Mouse (Mus musculus): ENCODE measurements around the gene Cfap54. TPM values are rescaled to one million over a fixed set of nuclear protein-coding genes. Genes with fewer than 3 reads are reported as not detected.

The Cfap54 gene
- total and polyA plus RNA-seq, 2 experiments from 2014 or later, result 3.0 to 5.2 TPM

- no peak overlapping the region for H3K4me3 ChIP-seq (ENCODE audit: low read length)
- H3K36me3 ChIP-seq (ENCODE audit: insufficient read depth, low read length), result no peaks in the 10 kb centered on the region
- TF ChIP-seq CTCF (IDR thresholded peaks at IDR 0.05; ENCODE audit: low read depth), result no peak
- WGBS, result 72% methylated on average over 2 of the region's 2 CpGs
- no peak overlapping the region for H3K4me2 ChIP-seq (ENCODE audit: low read depth, low read length)
- H3K27me3 ChIP-seq (ENCODE audit: insufficient read depth, low read length), result no peaks in the 10 kb centered on the region
- no peak overlapping the region for H3K9ac ChIP-seq (replicated peaks; ENCODE audit: low read length)
- H3K4me1 ChIP-seq (ENCODE audit: insufficient read depth, low read length), result no peaks in the 10 kb centered on the region
- ATAC-seq (no peak), DNase-seq (ENCODE audit: low spot score) (no peak)
- H3K9me3 ChIP-seq (ENCODE audit: low read length), result no peaks in the 10 kb centered on the region
- no peak overlapping the region for H3K27ac ChIP-seq
Measured at GRCm38 (mm10) chr10:92990576-92990975, 90.8 kb downstream of the Cfap54 start.

GRCm38 (mm10) chr10:92965134-92965533 lies 116.3 kb downstream of the Cfap54 start:
- Histone ChIP-seq H3K9ac (replicated peaks; ENCODE audit: low read length) (no peak overlapping the region), H3K4me1 (ENCODE audit: insufficient read depth, low read length) (no peaks in the 10 kb centered on the region), H3K4me3 (ENCODE audit: low read length) (no peak overlapping the region), H3K9me3 (ENCODE audit: low read length) (no peaks in the 10 kb centered on the region), H3K27me3 (ENCODE audit: insufficient read depth, low read length) (no peaks in the 10 kb centered on the region), H3K27ac (no peak overlapping the region), H3K4me2 (ENCODE audit: low read depth, low read length) (no peak overlapping the region), H3K36me3 (ENCODE audit: insufficient read depth, low read length) (no peaks in the 10 kb centered on the region)
- no peak for TF ChIP-seq CTCF (IDR thresholded peaks at IDR 0.05; ENCODE audit: low read depth)
- DNase-seq (ENCODE audit: low spot score) (no peak), ATAC-seq (no peak)
- 84% methylated on average over 3 of the region's 3 CpGs for WGBS

DNA sequence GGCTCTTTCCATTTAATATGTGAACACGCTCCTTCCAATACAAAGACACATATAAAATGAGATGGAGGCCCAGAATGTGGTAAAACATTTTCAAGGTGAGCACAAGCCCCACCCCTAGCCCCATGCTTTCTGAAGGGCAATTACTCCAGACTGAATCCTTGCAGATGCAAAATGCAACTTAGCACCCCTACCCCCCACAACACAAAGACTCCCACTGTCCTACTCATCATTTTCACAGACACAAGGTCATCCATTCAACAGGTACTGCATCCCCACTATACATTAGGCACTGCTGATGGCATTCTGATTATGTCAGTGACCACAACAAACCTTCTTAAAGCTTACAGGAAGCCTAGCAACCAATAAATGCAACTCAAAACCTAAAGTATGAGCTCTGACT lies 131.4 kb downstream of the Cfap54 start:
- no peak overlapping the region for H3K4me3 ChIP-seq (ENCODE audit: low read length)
- H3K27me3 ChIP-seq (ENCODE audit: insufficient read depth, low read length), result no peaks in the 10 kb centered on the region
- DNase-seq (ENCODE audit: low spot score) (no peak), ATAC-seq (no peak)
- no peak overlapping the region for H3K27ac ChIP-seq
- 75% methylated on average over 1 of the region's 1 CpGs for WGBS
- no peaks in the 10 kb centered on the region for H3K4me1 ChIP-seq (ENCODE audit: insufficient read depth, low read length)
- H3K9ac ChIP-seq (replicated peaks; ENCODE audit: low read length), result no peak overlapping the region
- H3K4me2 ChIP-seq (ENCODE audit: low read depth, low read length), result no peak overlapping the region
- TF ChIP-seq CTCF (IDR thresholded peaks at IDR 0.05; ENCODE audit: low read depth), result no peak
- no peaks in the 10 kb centered on the region; the same call in 1 of the 2 replicates for H3K9me3 ChIP-seq (ENCODE audit: low read length)
- no peaks in the 10 kb centered on the region for H3K36me3 ChIP-seq (ENCODE audit: insufficient read depth, low read length)

DNA sequence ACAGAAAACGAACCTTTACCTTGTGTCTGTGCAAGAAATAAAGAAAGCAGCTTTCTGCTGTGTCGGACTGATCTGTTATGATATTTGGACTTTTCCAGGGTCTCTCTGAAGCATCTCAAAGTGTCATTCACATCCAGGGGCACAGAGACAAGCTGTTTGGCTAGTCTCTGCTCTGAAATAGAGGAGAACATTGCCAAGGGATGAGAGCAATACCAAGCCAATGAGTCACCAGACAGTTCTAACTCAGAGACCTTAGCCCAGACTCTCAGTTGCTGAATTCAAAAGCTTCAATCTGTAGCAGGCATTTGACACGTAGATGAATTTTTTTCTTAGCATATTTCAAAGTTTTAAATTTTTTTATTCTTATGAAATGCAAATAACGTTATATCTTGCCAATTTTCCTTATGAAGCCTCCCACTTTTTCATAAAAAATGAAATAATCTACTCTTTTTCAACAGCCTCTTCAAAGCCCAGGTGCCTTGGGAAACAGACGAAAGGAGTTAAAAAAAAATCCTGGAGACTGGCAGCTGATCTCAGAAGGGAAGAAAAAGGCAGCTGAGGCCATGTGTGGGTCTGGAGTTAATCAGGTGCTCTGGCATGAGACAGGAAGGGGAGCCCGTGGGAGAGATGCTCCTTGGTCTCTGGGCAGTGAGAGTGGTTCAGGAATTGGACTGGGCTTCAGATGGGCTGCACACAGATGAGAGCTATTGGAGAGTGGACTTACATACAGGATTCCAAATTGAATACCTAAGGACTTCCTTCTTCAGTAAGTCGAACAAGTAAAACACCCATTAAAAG lies 138.4 kb downstream of the Cfap54 start:
- Histone ChIP-seq H3K4me1 (ENCODE audit: insufficient read depth, low read length) (no peaks in the 10 kb centered on the region), H3K9ac (replicated peaks; ENCODE audit: low read length) (no peak overlapping the region), H3K4me2 (ENCODE audit: low read depth, low read length) (no peak overlapping the region), H3K9me3 (ENCODE audit: low read length) (no peaks in the 10 kb centered on the region), H3K36me3 (ENCODE audit: insufficient read depth, low read length) (no peaks in the 10 kb centered on the region), H3K27ac (no peak overlapping the region), H3K27me3 (ENCODE audit: insufficient read depth, low read length) (no peaks in the 10 kb centered on the region), H3K4me3 (ENCODE audit: low read length) (no peak overlapping the region)
- TF ChIP-seq CTCF (IDR thresholded peaks at IDR 0.05; ENCODE audit: low read depth), result no peak
- WGBS, result 80% methylated on average over 7 of the region's 7 CpGs
- DNase-seq (ENCODE audit: low spot score), result no peak
- no peak for ATAC-seq

DNA sequence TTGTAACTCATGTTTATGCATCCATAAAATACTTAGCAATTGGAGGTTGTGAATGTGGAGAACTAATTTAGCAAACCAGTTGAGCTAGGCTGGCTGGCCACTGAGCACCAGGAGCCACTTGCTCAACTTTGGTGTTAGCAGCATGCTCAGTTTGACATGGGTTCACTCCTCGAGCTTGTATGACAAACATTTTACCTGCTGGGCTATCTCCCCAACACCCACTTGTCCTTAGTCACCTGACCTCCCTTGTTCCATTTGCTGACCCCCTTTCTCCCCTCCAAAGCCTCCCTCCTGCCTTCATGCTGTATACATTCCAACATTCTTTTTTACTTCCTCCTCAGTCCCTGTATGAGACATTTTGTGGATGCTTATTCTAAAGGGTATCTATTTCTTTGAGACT lies 139.8 kb downstream of the Cfap54 start:
- Histone ChIP-seq H3K4me3 (ENCODE audit: low read length) (no peak overlapping the region), H3K27me3 (ENCODE audit: insufficient read depth, low read length) (no peaks in the 10 kb centered on the region), H3K4me1 (ENCODE audit: insufficient read depth, low read length) (no peaks in the 10 kb centered on the region), H3K4me2 (ENCODE audit: low read depth, low read length) (no peak overlapping the region), H3K9ac (replicated peaks; ENCODE audit: low read length) (no peak overlapping the region), H3K9me3 (ENCODE audit: low read length) (no peaks in the 10 kb centered on the region), H3K27ac (no peak overlapping the region), H3K36me3 (ENCODE audit: insufficient read depth, low read length) (no peaks in the 10 kb centered on the region)
- DNase-seq (ENCODE audit: low spot score), result no peak
- no peak for TF ChIP-seq CTCF (IDR thresholded peaks at IDR 0.05; ENCODE audit: low read depth)
- WGBS, result 58% methylated on average over 1 of the region's 1 CpGs
- no peak for ATAC-seq

DNA sequence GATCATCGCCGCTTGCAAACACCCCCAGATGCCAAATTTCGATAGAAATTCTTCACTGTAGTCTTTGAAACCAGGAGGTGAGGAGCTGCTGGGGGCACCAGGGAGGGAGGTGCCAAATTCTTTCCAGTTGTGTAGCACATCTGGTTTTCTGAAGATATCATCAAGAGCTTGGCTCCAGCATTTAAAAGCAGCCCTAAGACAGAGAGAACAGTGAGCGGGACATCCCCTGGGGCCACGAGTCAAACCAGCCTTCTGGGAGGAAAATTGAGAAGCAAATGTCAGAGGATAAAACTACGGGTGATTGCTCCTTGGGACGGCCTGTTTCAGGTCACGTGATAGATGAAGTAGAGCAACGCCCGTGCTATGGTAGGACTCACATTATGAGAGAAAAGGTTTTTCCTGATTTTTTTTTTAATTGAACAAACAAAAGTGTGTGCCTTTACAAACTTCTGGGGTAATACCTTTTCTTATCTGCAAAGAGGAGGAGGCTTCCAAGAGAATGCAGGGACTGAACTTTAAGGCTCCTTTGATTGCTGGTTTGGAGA lies 143.6 kb downstream of the Cfap54 start:
- ATAC-seq (no peak), DNase-seq (ENCODE audit: low spot score) (no peak)
- H3K4me1 ChIP-seq (ENCODE audit: insufficient read depth, low read length), result no peaks in the 10 kb centered on the region
- H3K9me3 ChIP-seq (ENCODE audit: low read length), result no peaks in the 10 kb centered on the region
- H3K36me3 ChIP-seq (ENCODE audit: insufficient read depth, low read length), result no peaks in the 10 kb centered on the region
- H3K27me3 ChIP-seq (ENCODE audit: insufficient read depth, low read length), result no peaks in the 10 kb centered on the region
- no peak overlapping the region for H3K27ac ChIP-seq
- no peak overlapping the region for H3K9ac ChIP-seq (replicated peaks; ENCODE audit: low read length)
- no peak for TF ChIP-seq CTCF (IDR thresholded peaks at IDR 0.05; ENCODE audit: low read depth)
- H3K4me2 ChIP-seq (ENCODE audit: low read depth, low read length), result no peak overlapping the region
- 80% methylated on average over 10 of the region's 10 CpGs for WGBS
- H3K4me3 ChIP-seq (ENCODE audit: low read length), result no peak overlapping the region

DNA sequence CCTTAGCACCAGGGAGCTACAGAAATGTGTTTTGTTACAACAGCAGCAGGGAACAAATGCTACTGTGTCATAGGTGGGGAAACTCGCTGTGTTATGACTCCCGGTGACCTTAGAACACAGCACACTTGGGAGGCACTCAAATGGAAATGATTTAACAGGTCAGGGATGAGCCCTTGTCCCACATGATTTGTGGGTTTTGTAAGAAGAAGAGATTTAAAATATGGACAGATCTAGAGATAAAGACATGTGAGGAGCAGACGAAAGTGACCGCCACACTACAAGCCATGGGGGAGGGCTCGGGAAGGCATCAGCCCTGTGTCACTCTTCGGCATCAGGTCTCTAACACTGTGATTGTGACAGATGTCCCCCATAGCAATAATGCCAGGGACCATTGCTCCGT lies 144.3 kb downstream of the Cfap54 start:
- H3K4me2 ChIP-seq (ENCODE audit: low read depth, low read length), result no peak overlapping the region
- no peaks in the 10 kb centered on the region for H3K9me3 ChIP-seq (ENCODE audit: low read length)
- no peak overlapping the region for H3K27ac ChIP-seq
- ATAC-seq, result no peak
- no peaks in the 10 kb centered on the region for H3K4me1 ChIP-seq (ENCODE audit: insufficient read depth, low read length)
- 87% methylated on average over 7 of the region's 7 CpGs for WGBS
- no peak for DNase-seq (ENCODE audit: low spot score)
- H3K9ac ChIP-seq (replicated peaks; ENCODE audit: low read length), result no peak overlapping the region
- no peak for TF ChIP-seq CTCF (IDR thresholded peaks at IDR 0.05; ENCODE audit: low read depth)
- no peaks in the 10 kb centered on the region for H3K36me3 ChIP-seq (ENCODE audit: insufficient read depth, low read length)
- H3K27me3 ChIP-seq (ENCODE audit: insufficient read depth, low read length), result no peaks in the 10 kb centered on the region
- no peak overlapping the region for H3K4me3 ChIP-seq (ENCODE audit: low read length)
